Mouse (Mus musculus): Measurements from ENCODE around the gene Eef1e1. TPM values are rescaled to one million over a fixed set of nuclear protein-coding genes. Genes with fewer than 3 reads are reported as not detected.

Gene Eef1e1
- polyA plus RNA-seq, 1 experiment from 2014 or later, result 77.3 TPM

- no peak for DNase-seq (ENCODE audit: low spot score)
- no peak overlapping the region for H3K27ac ChIP-seq (ENCODE audit: low read depth, low read length)
- no peak overlapping the region for H3K4me3 ChIP-seq (ENCODE audit: low read depth, low read length)
- 0 out of 2 replicates have a peak, but pooled peaks cover 3% of the 10 kb centered on the region for H3K9me3 ChIP-seq (ENCODE audit: control insufficient read depth, low read length)
- peaks cover 2% of the 10 kb centered on the region; the same call in 1 of the 2 replicates for H3K36me3 ChIP-seq (ENCODE audit: control insufficient read depth, insufficient read depth, low read length)
- no peaks in the 10 kb centered on the region for H3K27me3 ChIP-seq (ENCODE audit: control insufficient read depth, insufficient read depth, low read length)
- WGBS, result 96% methylated on average over 5 of the region's 5 CpGs
- no peaks in the 10 kb centered on the region for H3K4me1 ChIP-seq (ENCODE audit: control insufficient read depth, insufficient read depth, low read length)
- H3K9ac ChIP-seq (ENCODE audit: low read length), result no peak overlapping the region
- no peak overlapping the region for H3K4me2 ChIP-seq (ENCODE audit: low read depth)
- ATAC-seq (ENCODE audit: insufficient read depth, low FRiP score, low TSS enrichment), result no peak
These were observed 43.2 kb downstream of the Eef1e1 start for GRCm38 (mm10) chr13:38615656-38616055.

- H3K4me3 ChIP-seq (ENCODE audit: low read depth, low read length), result no peak overlapping the region
- 79% methylated on average over 5 of the region's 5 CpGs for WGBS
- no peak for ATAC-seq (ENCODE audit: insufficient read depth, low FRiP score, low TSS enrichment)
These were observed 44.6 kb downstream of the Eef1e1 start for GRCm38 (mm10) chr13:38614298-38614697.

GRCm38 (mm10) chr13:38613583-38613982, 45.3 kb downstream of the Eef1e1 start:
- no peak overlapping the region for H3K4me3 ChIP-seq (ENCODE audit: low read depth, low read length)
- H3K4me2 ChIP-seq (ENCODE audit: low read depth), result no peak overlapping the region
- no peaks in the 10 kb centered on the region for H3K27me3 ChIP-seq (ENCODE audit: control insufficient read depth, insufficient read depth, low read length)
- no peak for ATAC-seq (ENCODE audit: insufficient read depth, low FRiP score, low TSS enrichment)
- H3K36me3 ChIP-seq (ENCODE audit: control insufficient read depth, insufficient read depth, low read length), result peaks cover 2% of the 10 kb centered on the region; the same call in 1 of the 2 replicates
- WGBS, result 91% methylated on average over 8 of the region's 8 CpGs
- no peak overlapping the region for H3K27ac ChIP-seq (ENCODE audit: low read depth, low read length)
- H3K9ac ChIP-seq (ENCODE audit: low read length), result no peak overlapping the region
- DNase-seq (ENCODE audit: low spot score), result no peak
- H3K4me1 ChIP-seq (ENCODE audit: control insufficient read depth, insufficient read depth, low read length), result no peaks in the 10 kb centered on the region
- H3K9me3 ChIP-seq (ENCODE audit: control insufficient read depth, low read length), result 0 out of 2 replicates have a peak, but pooled peaks cover 3% of the 10 kb centered on the region

More at GRCm38 (mm10) chr13:38614298-38614697, 44.6 kb downstream of the Eef1e1 start:
- H3K4me1 ChIP-seq (ENCODE audit: control insufficient read depth, insufficient read depth, low read length), result no peaks in the 10 kb centered on the region
- peaks cover 2% of the 10 kb centered on the region; the same call in 1 of the 2 replicates for H3K36me3 ChIP-seq (ENCODE audit: control insufficient read depth, insufficient read depth, low read length)
- 0 out of 2 replicates have a peak, but pooled peaks cover 3% of the 10 kb centered on the region for H3K9me3 ChIP-seq (ENCODE audit: control insufficient read depth, low read length)
- no peak overlapping the region for H3K9ac ChIP-seq (ENCODE audit: low read length)
- no peaks in the 10 kb centered on the region for H3K27me3 ChIP-seq (ENCODE audit: control insufficient read depth, insufficient read depth, low read length)
- no peak for DNase-seq (ENCODE audit: low spot score)
- no peak overlapping the region for H3K4me2 ChIP-seq (ENCODE audit: low read depth)
- H3K27ac ChIP-seq (ENCODE audit: low read depth, low read length), result no peak overlapping the region

- Histone ChIP-seq H3K4me1 (ENCODE audit: control insufficient read depth, insufficient read depth, low read length) (no peaks in the 10 kb centered on the region), H3K36me3 (ENCODE audit: control insufficient read depth, insufficient read depth, low read length) (peaks cover 2% of the 10 kb centered on the region; the same call in 1 of the 2 replicates), H3K9me3 (ENCODE audit: control insufficient read depth, low read length) (0 out of 2 replicates have a peak, but pooled peaks cover 3% of the 10 kb centered on the region), H3K4me3 (ENCODE audit: low read depth, low read length) (no peak overlapping the region), H3K27me3 (ENCODE audit: control insufficient read depth, insufficient read depth, low read length) (no peaks in the 10 kb centered on the region), H3K4me2 (ENCODE audit: low read depth) (no peak overlapping the region), H3K9ac (ENCODE audit: low read length) (no peak overlapping the region), H3K27ac (ENCODE audit: low read depth, low read length) (no peak overlapping the region)
- 86% methylated on average over 9 of the region's 9 CpGs for WGBS
- ATAC-seq (ENCODE audit: insufficient read depth, low FRiP score, low TSS enrichment), result no peak
- DNase-seq (ENCODE audit: low spot score), result no peak
These were observed 46.2 kb downstream of the Eef1e1 start for GRCm38 (mm10) chr13:38612608-38613007.

- Histone ChIP-seq H3K27me3 (ENCODE audit: control insufficient read depth, insufficient read depth, low read length) (no peaks in the 10 kb centered on the region), H3K27ac (ENCODE audit: low read depth, low read length) (no peak overlapping the region), H3K9ac (ENCODE audit: low read length) (no peak overlapping the region), H3K36me3 (ENCODE audit: control insufficient read depth, insufficient read depth, low read length) (peaks cover 2% of the 10 kb centered on the region; the same call in 1 of the 2 replicates), H3K9me3 (ENCODE audit: control insufficient read depth, low read length) (0 out of 2 replicates have a peak, but pooled peaks cover 3% of the 10 kb centered on the region), H3K4me3 (ENCODE audit: low read depth, low read length) (no peak overlapping the region), H3K4me2 (ENCODE audit: low read depth) (no peak overlapping the region), H3K4me1 (ENCODE audit: control insufficient read depth, insufficient read depth, low read length) (no peaks in the 10 kb centered on the region)
- DNase-seq (ENCODE audit: low spot score) (no peak), ATAC-seq (ENCODE audit: insufficient read depth, low FRiP score, low TSS enrichment) (no peak)
- WGBS, result 94% methylated on average over 4 of the region's 4 CpGs
These were observed 46.7 kb downstream of the Eef1e1 start for GRCm38 (mm10) chr13:38612179-38612578.

- DNase-seq (ENCODE audit: low spot score), result no peak
- no peak overlapping the region for H3K4me3 ChIP-seq (ENCODE audit: low read depth, low read length)
- H3K27ac ChIP-seq (ENCODE audit: low read depth, low read length), result no peak overlapping the region
- H3K9ac ChIP-seq (ENCODE audit: low read length), result no peak overlapping the region
- H3K9me3 ChIP-seq (ENCODE audit: control insufficient read depth, low read length), result 0 out of 2 replicates have a peak, but pooled peaks cover 3% of the 10 kb centered on the region
- no peaks in the 10 kb centered on the region for H3K4me1 ChIP-seq (ENCODE audit: control insufficient read depth, insufficient read depth, low read length)
- no peaks in the 10 kb centered on the region for H3K27me3 ChIP-seq (ENCODE audit: control insufficient read depth, insufficient read depth, low read length)
- no peak for ATAC-seq (ENCODE audit: insufficient read depth, low FRiP score, low TSS enrichment)
- WGBS, result 88% methylated on average over 6 of the region's 6 CpGs
- no peak overlapping the region for H3K4me2 ChIP-seq (ENCODE audit: low read depth)
- H3K36me3 ChIP-seq (ENCODE audit: control insufficient read depth, insufficient read depth, low read length), result peaks cover 2% of the 10 kb centered on the region; the same call in 1 of the 2 replicates
These were observed 48.5 kb downstream of the Eef1e1 start for GRCm38 (mm10) chr13:38610336-38610735.

- 86% methylated on average over 6 of the region's 6 CpGs for WGBS
- no peak overlapping the region for H3K4me3 ChIP-seq (ENCODE audit: low read depth, low read length)
- H3K4me2 ChIP-seq (ENCODE audit: low read depth), result no peak overlapping the region
- ATAC-seq (ENCODE audit: insufficient read depth, low FRiP score, low TSS enrichment) (no peak), DNase-seq (ENCODE audit: low spot score) (no peak)
- H3K9me3 ChIP-seq (ENCODE audit: control insufficient read depth, low read length), result no peaks in the 10 kb centered on the region
- no peaks in the 10 kb centered on the region for H3K27me3 ChIP-seq (ENCODE audit: control insufficient read depth, insufficient read depth, low read length)
- H3K4me1 ChIP-seq (ENCODE audit: control insufficient read depth, insufficient read depth, low read length), result no peaks in the 10 kb centered on the region
- H3K27ac ChIP-seq (ENCODE audit: low read depth, low read length), result no peak overlapping the region
- no peak overlapping the region for H3K9ac ChIP-seq (ENCODE audit: low read length)
- H3K36me3 ChIP-seq (ENCODE audit: control insufficient read depth, insufficient read depth, low read length), result no peaks in the 10 kb centered on the region; the same call in 1 of the 2 replicates
These were observed 51.7 kb downstream of the Eef1e1 start for GRCm38 (mm10) chr13:38607130-38607529.

- Histone ChIP-seq H3K4me1 (ENCODE audit: control insufficient read depth, insufficient read depth, low read length) (no peaks in the 10 kb centered on the region), H3K9me3 (ENCODE audit: control insufficient read depth, low read length) (no peaks in the 10 kb centered on the region), H3K9ac (ENCODE audit: low read length) (no peak overlapping the region), H3K27me3 (ENCODE audit: control insufficient read depth, insufficient read depth, low read length) (no peaks in the 10 kb centered on the region), H3K36me3 (ENCODE audit: control insufficient read depth, insufficient read depth, low read length) (no peaks in the 10 kb centered on the region), H3K4me2 (ENCODE audit: low read depth) (no peak overlapping the region), H3K27ac (ENCODE audit: low read depth, low read length) (no peak overlapping the region), H3K4me3 (ENCODE audit: low read depth, low read length) (no peak overlapping the region)
- no peak for DNase-seq (ENCODE audit: low spot score)
- ATAC-seq (ENCODE audit: insufficient read depth, low FRiP score, low TSS enrichment), result no peak
- WGBS, result 95% methylated on average over 6 of the region's 6 CpGs
These were observed 53.5 kb downstream of the Eef1e1 start for GRCm38 (mm10) chr13:38605353-38605752.

- no peak overlapping the region for H3K4me3 ChIP-seq (ENCODE audit: low read depth, low read length)
- H3K36me3 ChIP-seq (ENCODE audit: control insufficient read depth, insufficient read depth, low read length), result no peaks in the 10 kb centered on the region
- DNase-seq (ENCODE audit: low spot score), result no peak
- H3K9ac ChIP-seq (ENCODE audit: low read length), result no peak overlapping the region
- no peak overlapping the region for H3K27ac ChIP-seq (ENCODE audit: low read depth, low read length)
- no peaks in the 10 kb centered on the region for H3K27me3 ChIP-seq (ENCODE audit: control insufficient read depth, insufficient read depth, low read length)
- no peaks in the 10 kb centered on the region for H3K9me3 ChIP-seq (ENCODE audit: control insufficient read depth, low read length)
- WGBS, result 91% methylated on average over 13 of the region's 13 CpGs
- no peak overlapping the region for H3K4me2 ChIP-seq (ENCODE audit: low read depth)
- H3K4me1 ChIP-seq (ENCODE audit: control insufficient read depth, insufficient read depth, low read length), result no peaks in the 10 kb centered on the region
- ATAC-seq (ENCODE audit: insufficient read depth, low FRiP score, low TSS enrichment), result no peak
These were observed 55.9 kb downstream of the Eef1e1 start for GRCm38 (mm10) chr13:38602966-38603365.

Measured in neural tube, embryonic 11.5 days (tissue).